Mouse (Mus musculus) liver, adult 2 months (tissue): ENCODE data around the gene Sept9.

Experiments
- CTCF ChIP-seq: fragments of 200-500 bp; IDR thresholded peaks from 2 replicates; pipeline ENCODE4 v1.5.1; 2011; ENCODE audit warnings: low read depth, low read length, control low read depth
- POLR2A ChIP-seq: fragments of 200-500 bp; IDR thresholded peaks from 2 replicates; pipeline ENCODE4 v1.6.1; 2011; ENCODE audit warnings: low read length, control low read depth; ENCODE audit not compliant: insufficient read depth; ENCODE audit errors: extremely low read depth

DNA sequence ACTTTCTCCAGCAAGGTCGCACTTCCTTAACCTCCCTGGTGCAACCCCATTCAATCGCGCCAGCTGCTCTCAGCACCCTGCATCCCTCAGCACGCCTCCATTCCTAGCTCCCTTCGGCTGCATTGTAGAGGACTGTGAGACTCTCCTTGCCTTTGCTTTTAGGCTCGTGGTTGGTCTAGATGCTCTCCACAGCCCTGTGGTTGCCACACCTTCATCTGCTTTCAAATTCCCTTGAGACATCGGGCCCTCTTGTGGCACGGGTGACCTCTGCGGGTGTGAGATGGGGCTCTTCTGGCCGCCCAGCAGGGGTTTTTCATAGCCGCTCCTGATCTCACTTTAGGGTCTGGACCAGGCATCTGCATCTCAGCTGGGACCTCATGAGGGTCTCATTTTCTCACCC, 203.1 kb downstream of the Sept9 start:
- TF ChIP-seq CTCF (no peak), POLR2A (no peak)
